Mouse (Mus musculus): ENCODE data around the gene Ltbr. TPM values are rescaled to one million over a fixed set of nuclear protein-coding genes. Genes with fewer than 3 reads are reported as not detected.
A peak's percentile ranks its signal among the peaks of the same experiment; 100 is the strongest.
"Not testable (repeated sequence)": the region's sequence is repeated elsewhere in the genome, so short reads cannot be mapped to it uniquely, and the experiment has no call there.

Ltbr gene
- polyA plus RNA-seq, 1 experiment: 10.9 TPM

GRCm38 (mm10) chr6:125308921-125309320 is 4.8 kb downstream of the Ltbr start:
- TF ChIP-seq POLR2A (IDR thresholded peaks at IDR 0.05; ENCODE audit: control insufficient read depth, low read depth, low read length): no peak
- no peak for TF ChIP-seq CTCF (IDR thresholded peaks at IDR 0.05; ENCODE audit: control insufficient read depth, insufficient read depth, insufficient replicate concordance, low read depth, low read length)
- Histone ChIP-seq H3K27me3 (ENCODE audit: control insufficient read depth, insufficient read depth, low read length) (no peaks in the 10 kb centered on the region), H3K27ac (ENCODE audit: control insufficient read depth, insufficient read depth, low read depth, low read length) (no peak overlapping the region), H3K36me3 (ENCODE audit: control insufficient read depth, insufficient read depth, low read length) (no peaks in the 10 kb centered on the region; the same call in 1 of the 2 replicates), H3K4me1 (ENCODE audit: control insufficient read depth, insufficient read depth, low read length) (peaks cover 11% of the 10 kb centered on the region), H3K4me3 (ENCODE audit: control insufficient read depth, low read depth, low read length) (no peak overlapping the region)

GRCm38 (mm10) chr6:125307091-125307490 is 6.6 kb downstream of the Ltbr start:
- no peaks in the 10 kb centered on the region; the same call in 1 of the 2 replicates for H3K36me3 ChIP-seq (ENCODE audit: control insufficient read depth, insufficient read depth, low read length)
- H3K27ac ChIP-seq (ENCODE audit: control insufficient read depth, insufficient read depth, low read depth, low read length): no peak overlapping the region
- H3K4me1 ChIP-seq (ENCODE audit: control insufficient read depth, insufficient read depth, low read length): peaks cover 10% of the 10 kb centered on the region
- TF ChIP-seq POLR2A (IDR thresholded peaks at IDR 0.05; ENCODE audit: control insufficient read depth, low read depth, low read length): no peak
- TF ChIP-seq CTCF (IDR thresholded peaks at IDR 0.05; ENCODE audit: control insufficient read depth, insufficient read depth, insufficient replicate concordance, low read depth, low read length): no peak
- H3K4me3 ChIP-seq (ENCODE audit: control insufficient read depth, low read depth, low read length): no peak overlapping the region
- no peaks in the 10 kb centered on the region for H3K27me3 ChIP-seq (ENCODE audit: control insufficient read depth, insufficient read depth, low read length)

- Histone ChIP-seq H3K4me3 (ENCODE audit: control insufficient read depth, low read depth, low read length) (no peak overlapping the region), H3K4me1 (ENCODE audit: control insufficient read depth, insufficient read depth, low read length) (peaks cover 10% of the 10 kb centered on the region), H3K27me3 (ENCODE audit: control insufficient read depth, insufficient read depth, low read length) (no peaks in the 10 kb centered on the region), H3K27ac (ENCODE audit: control insufficient read depth, insufficient read depth, low read depth, low read length) (no peak overlapping the region), H3K36me3 (ENCODE audit: control insufficient read depth, insufficient read depth, low read length) (no peaks in the 10 kb centered on the region)
- no peak for TF ChIP-seq POLR2A (IDR thresholded peaks at IDR 0.05; ENCODE audit: control insufficient read depth, low read depth, low read length)
- TF ChIP-seq CTCF (IDR thresholded peaks at IDR 0.05; ENCODE audit: control insufficient read depth, insufficient read depth, insufficient replicate concordance, low read depth, low read length): no peak
Measured at GRCm38 (mm10) chr6:125305465-125305864, 8.2 kb downstream of the Ltbr start.

GRCm38 (mm10) chr6:125304408-125304807 is 9.3 kb downstream of the Ltbr start:
- not testable (repeated sequence) for H3K27ac ChIP-seq (ENCODE audit: control insufficient read depth, insufficient read depth, low read depth, low read length); H3K36me3 ChIP-seq (ENCODE audit: control insufficient read depth, insufficient read depth, low read length); H3K27me3 ChIP-seq (ENCODE audit: control insufficient read depth, insufficient read depth, low read length); H3K4me3 ChIP-seq (ENCODE audit: control insufficient read depth, low read depth, low read length); H3K4me1 ChIP-seq (ENCODE audit: control insufficient read depth, insufficient read depth, low read length)

GRCm38 (mm10) chr6:125303242-125303641 is 10.4 kb downstream of the Ltbr start:
- Histone ChIP-seq H3K27ac (ENCODE audit: control insufficient read depth, insufficient read depth, low read depth, low read length) (no peak overlapping the region), H3K27me3 (ENCODE audit: control insufficient read depth, insufficient read depth, low read length) (no peaks in the 10 kb centered on the region)
- TF ChIP-seq CTCF (IDR thresholded peaks at IDR 0.05; ENCODE audit: control insufficient read depth, insufficient read depth, insufficient replicate concordance, low read depth, low read length) (no peak), POLR2A (IDR thresholded peaks at IDR 0.05; ENCODE audit: control insufficient read depth, low read depth, low read length) (no peak)

GRCm38 (mm10) chr6:125302231-125302982 is 11.3 kb downstream of the Ltbr start:
- no peaks in the 10 kb centered on the region for H3K36me3 ChIP-seq (ENCODE audit: control insufficient read depth, insufficient read depth, low read length)
- no peaks in the 10 kb centered on the region for H3K27me3 ChIP-seq (ENCODE audit: control insufficient read depth, insufficient read depth, low read length)
- H3K27ac ChIP-seq (ENCODE audit: control insufficient read depth, insufficient read depth, low read depth, low read length): no peak overlapping the region
- TF ChIP-seq CTCF (IDR thresholded peaks at IDR 0.05; ENCODE audit: control insufficient read depth, insufficient read depth, insufficient replicate concordance, low read depth, low read length) (no peak), POLR2A (IDR thresholded peaks at IDR 0.05; ENCODE audit: control insufficient read depth, low read depth, low read length) (no peak)
- H3K4me1 ChIP-seq (ENCODE audit: control insufficient read depth, insufficient read depth, low read length): peaks cover 2% of the 10 kb centered on the region; the same call in 1 of the 2 replicates
- peak overlapping the region; percentile 41 for H3K4me3 ChIP-seq (ENCODE audit: control insufficient read depth, low read depth, low read length)

More at GRCm38 (mm10) chr6:125303242-125303641, 10.4 kb downstream of the Ltbr start:
- peaks cover 2% of the 10 kb centered on the region; the same call in 1 of the 2 replicates for H3K4me1 ChIP-seq (ENCODE audit: control insufficient read depth, insufficient read depth, low read length)
- H3K36me3 ChIP-seq (ENCODE audit: control insufficient read depth, insufficient read depth, low read length): no peaks in the 10 kb centered on the region
- no peak overlapping the region for H3K4me3 ChIP-seq (ENCODE audit: control insufficient read depth, low read depth, low read length)

GRCm38 (mm10) chr6:125300982-125301381 is 12.7 kb downstream of the Ltbr start:
- peaks cover 2% of the 10 kb centered on the region; the same call in 1 of the 2 replicates for H3K4me1 ChIP-seq (ENCODE audit: control insufficient read depth, insufficient read depth, low read length)
- no peaks in the 10 kb centered on the region for H3K36me3 ChIP-seq (ENCODE audit: control insufficient read depth, insufficient read depth, low read length)
- H3K4me3 ChIP-seq (ENCODE audit: control insufficient read depth, low read depth, low read length): no peak overlapping the region
- H3K27ac ChIP-seq (ENCODE audit: control insufficient read depth, insufficient read depth, low read depth, low read length): no peak overlapping the region
- no peaks in the 10 kb centered on the region for H3K27me3 ChIP-seq (ENCODE audit: control insufficient read depth, insufficient read depth, low read length)
- no peak for TF ChIP-seq CTCF (IDR thresholded peaks at IDR 0.05; ENCODE audit: control insufficient read depth, insufficient read depth, insufficient replicate concordance, low read depth, low read length)
- no peak for TF ChIP-seq POLR2A (IDR thresholded peaks at IDR 0.05; ENCODE audit: control insufficient read depth, low read depth, low read length)
